Mouse (Mus musculus) hindbrain, embryonic 11.5 days (tissue): ENCODE data around the gene Cops2. TPM values are rescaled to one million over a fixed set of nuclear protein-coding genes. Genes with fewer than 3 reads are reported as not detected.

Source experiments
- ATAC-seq: fragments of 200-750 bp; cut with Nextera tagmentation; 2 replicates; pipeline ENCODE4 v1.8.0; 2017; ENCODE audit warnings: mild to moderate bottlenecking, moderate TSS enrichment, moderate library complexity; ENCODE audit not compliant: low FRiP score
- DNase-seq: peaks from one replicate; pipeline ENCODE4 v3.0.0-alpha.2; 2015; ENCODE audit warnings: low spot score
- H3K27ac ChIP-seq: fragments of 300-500 bp; sonication (generic); 2 replicates; pipeline ENCODE4 v1.5.1; 2014; ENCODE audit warnings: mild to moderate bottlenecking, low read depth, low read length
- H3K27me3 ChIP-seq: fragments of 300-500 bp; sonication (generic); 2 replicates; pipeline ENCODE4 v1.6.1; 2014; ENCODE audit warnings: mild to moderate bottlenecking, low read length, moderate library complexity, mixed read lengths; ENCODE audit not compliant: control insufficient read depth, insufficient read depth
- H3K36me3 ChIP-seq: fragments of 300-500 bp; sonication (generic); 2 replicates; pipeline ENCODE4 v1.6.1; 2014; ENCODE audit warnings: mild to moderate bottlenecking, low read length, moderate library complexity, mixed read lengths; ENCODE audit not compliant: control insufficient read depth, insufficient read depth
- H3K4me1 ChIP-seq: fragments of 300-500 bp; sonication (generic); replicated peaks from 2 replicates; pipeline ENCODE4 v1.6.1; 2014; ENCODE audit warnings: low read length, mixed read lengths; ENCODE audit not compliant: control insufficient read depth, insufficient read depth
- H3K4me2 ChIP-seq: fragments of 300-500 bp; sonication (generic); replicated peaks from 2 replicates; pipeline ENCODE4 v1.6.1; 2014; ENCODE audit warnings: mild to moderate bottlenecking, low read depth, low read length
- H3K4me3 ChIP-seq: fragments of 300-500 bp; sonication (generic); 2 replicates; pipeline ENCODE4 v1.5.1; 2014; ENCODE audit warnings: low read depth, low read length
- H3K9ac ChIP-seq: fragments of 300-500 bp; sonication (generic); 2 replicates; pipeline ENCODE4 v1.6.1; 2014; ENCODE audit warnings: low read depth, low read length
- H3K9me3 ChIP-seq: fragments of 300-500 bp; sonication (generic); 2 replicates; pipeline ENCODE4 v1.6.1; 2016; ENCODE audit warnings: low read length; ENCODE audit not compliant: control insufficient read depth
- WGBS: fragments of 180-500 bp; shearing (Covaris S2); extraction: QIAGEN DNeasy Blood & Tissue Kit; methylation state at CpG from one replicate; pipeline ENCODE4 v1.1.7; 2014; 5-methylcytosine and 5-hydroxymethylcytosine counted together
- polyA plus RNA-seq: library from polyadenylated mRNA; unstranded; fragments of >200 nt; fragmentation: Nextera tagmentation; extraction: Ambion mirVana; gene quantifications from 2 replicates; pipeline ENCODE4 v1.2.1, GENCODE M21; 2014

Cops2 gene
- polyA plus RNA-seq, 1 experiment from 2014 or later = 110 TPM

- Histone ChIP-seq H3K27me3 (no peaks in the 10 kb centered on the region), H3K4me1 (no peaks in the 10 kb centered on the region), H3K4me2 (no peak overlapping the region), H3K9me3 (no peaks in the 10 kb centered on the region), H3K36me3 (no peaks in the 10 kb centered on the region), H3K27ac (no peak overlapping the region), H3K9ac (no peak overlapping the region), H3K4me3 (no peak overlapping the region)
- ATAC-seq (no peak), DNase-seq (no peak)
- 79% methylated on average over 7 of the region's 7 CpGs for WGBS
Measured at GRCm38 (mm10) chr2:125791485-125791885, 67.5 kb downstream of the Cops2 start.

GRCm38 (mm10) chr2:125790242-125790641 lies 68.7 kb downstream of the Cops2 start:
- no peak overlapping the region for H3K4me3 ChIP-seq
- no peaks in the 10 kb centered on the region for H3K36me3 ChIP-seq
- no peaks in the 10 kb centered on the region for H3K9me3 ChIP-seq
- H3K4me1 ChIP-seq = no peaks in the 10 kb centered on the region
- no peaks in the 10 kb centered on the region for H3K27me3 ChIP-seq
- H3K4me2 ChIP-seq = no peak overlapping the region
- no peak overlapping the region for H3K9ac ChIP-seq
- WGBS = 89% methylated on average over 4 of the region's 4 CpGs
- DNase-seq (no peak), ATAC-seq (no peak)
- H3K27ac ChIP-seq = no peak overlapping the region

- Histone ChIP-seq H3K27ac (no peak overlapping the region), H3K4me2 (no peak overlapping the region), H3K9ac (no peak overlapping the region), H3K4me1 (no peaks in the 10 kb centered on the region), H3K36me3 (no peaks in the 10 kb centered on the region), H3K4me3 (no peak overlapping the region), H3K27me3 (no peaks in the 10 kb centered on the region), H3K9me3 (no peaks in the 10 kb centered on the region)
- 75% methylated on average over 5 of the region's 5 CpGs for WGBS
- ATAC-seq = no peak
- no peak for DNase-seq
Measured at GRCm38 (mm10) chr2:125789265-125789664, 69.7 kb downstream of the Cops2 start.

- 86% methylated on average over 3 of the region's 3 CpGs for WGBS
- no peak overlapping the region for H3K27ac ChIP-seq
- no peak overlapping the region for H3K4me3 ChIP-seq
- no peaks in the 10 kb centered on the region for H3K4me1 ChIP-seq
- H3K36me3 ChIP-seq = no peaks in the 10 kb centered on the region
- H3K27me3 ChIP-seq = no peaks in the 10 kb centered on the region
- no peak for DNase-seq
- no peak for ATAC-seq
- H3K9me3 ChIP-seq = no peaks in the 10 kb centered on the region
- no peak overlapping the region for H3K9ac ChIP-seq
- no peak overlapping the region for H3K4me2 ChIP-seq
Measured at GRCm38 (mm10) chr2:125788785-125789184, 70.2 kb downstream of the Cops2 start.

- H3K4me1 ChIP-seq = no peaks in the 10 kb centered on the region
- no peaks in the 10 kb centered on the region for H3K27me3 ChIP-seq
- DNase-seq (no peak), ATAC-seq (no peak)
- no peak overlapping the region for H3K4me2 ChIP-seq
- no peaks in the 10 kb centered on the region for H3K36me3 ChIP-seq
- H3K9me3 ChIP-seq = no peaks in the 10 kb centered on the region
- H3K27ac ChIP-seq = no peak overlapping the region
- H3K9ac ChIP-seq = no peak overlapping the region
- H3K4me3 ChIP-seq = no peak overlapping the region
Measured at GRCm38 (mm10) chr2:125788351-125788750, 70.6 kb downstream of the Cops2 start.

GRCm38 (mm10) chr2:125785021-125785420 lies 73.9 kb downstream of the Cops2 start:
- no peaks in the 10 kb centered on the region for H3K27me3 ChIP-seq
- H3K4me2 ChIP-seq = no peak overlapping the region
- H3K4me3 ChIP-seq = no peak overlapping the region
- no peak overlapping the region for H3K9ac ChIP-seq
- H3K27ac ChIP-seq = no peak overlapping the region
- no peaks in the 10 kb centered on the region for H3K36me3 ChIP-seq
- no peaks in the 10 kb centered on the region for H3K4me1 ChIP-seq
- no peak for ATAC-seq
- no peak for DNase-seq
- H3K9me3 ChIP-seq = no peaks in the 10 kb centered on the region
- WGBS = 75% methylated on average over 4 of the region's 4 CpGs

GRCm38 (mm10) chr2:125784392-125784791 lies 74.5 kb downstream of the Cops2 start:
- no peak overlapping the region for H3K27ac ChIP-seq
- whole genome bisulfite sequencing = 75% methylated on average over 4 of the region's 4 CpGs
- no peak overlapping the region for H3K9ac ChIP-seq

GRCm38 (mm10) chr2:125783868-125784267 lies 75.1 kb downstream of the Cops2 start:
- no peaks in the 10 kb centered on the region for H3K27me3 ChIP-seq
- H3K4me1 ChIP-seq = no peaks in the 10 kb centered on the region
- H3K27ac ChIP-seq = no peak overlapping the region
- H3K36me3 ChIP-seq = no peaks in the 10 kb centered on the region
- H3K9ac ChIP-seq = no peak overlapping the region
- H3K4me3 ChIP-seq = no peak overlapping the region
- H3K4me2 ChIP-seq = no peak overlapping the region
- H3K9me3 ChIP-seq = no peaks in the 10 kb centered on the region
- ATAC-seq = no peak
- DNase-seq = peak; percentile 7
- 63% methylated on average over 4 of the region's 4 CpGs for WGBS

More at GRCm38 (mm10) chr2:125784392-125784791, 74.5 kb downstream of the Cops2 start:
- Histone ChIP-seq H3K4me1 (no peaks in the 10 kb centered on the region), H3K4me2 (no peak overlapping the region), H3K9me3 (no peaks in the 10 kb centered on the region), H3K36me3 (no peaks in the 10 kb centered on the region), H3K27me3 (no peaks in the 10 kb centered on the region), H3K4me3 (no peak overlapping the region)
- DNase-seq = no peak
- no peak for ATAC-seq

- Histone ChIP-seq H3K27ac (peak within 1 kb of the TSS; percentile 39), H3K9ac (peak within 1 kb of the TSS; percentile 89), H3K4me1 (no peaks in the 10 kb centered on the region), H3K4me2 (peak within 1 kb of the TSS; percentile 52), H3K36me3 (no peaks in the 10 kb centered on the region), H3K9me3 (no peaks in the 10 kb centered on the region), H3K4me3 (peak within 1 kb of the TSS; percentile 74), H3K27me3 (no peaks in the 10 kb centered on the region)
- DNase-seq (peak; percentile 91), ATAC-seq (peak; percentile 98)
- WGBS = under 1% methylated on average over 14 of the region's 28 CpGs
Measured at GRCm38 (mm10) chr2:125782719-125783109, 76.2 kb downstream of the Cops2 start, which contains the start of gene Secisbp2l. Gene Secisbp2l, minus strand, starts transcription at chr2:125782870.
